ENCODE assay signal across 8 mouse cellular contexts in the genomic region with DNA sequence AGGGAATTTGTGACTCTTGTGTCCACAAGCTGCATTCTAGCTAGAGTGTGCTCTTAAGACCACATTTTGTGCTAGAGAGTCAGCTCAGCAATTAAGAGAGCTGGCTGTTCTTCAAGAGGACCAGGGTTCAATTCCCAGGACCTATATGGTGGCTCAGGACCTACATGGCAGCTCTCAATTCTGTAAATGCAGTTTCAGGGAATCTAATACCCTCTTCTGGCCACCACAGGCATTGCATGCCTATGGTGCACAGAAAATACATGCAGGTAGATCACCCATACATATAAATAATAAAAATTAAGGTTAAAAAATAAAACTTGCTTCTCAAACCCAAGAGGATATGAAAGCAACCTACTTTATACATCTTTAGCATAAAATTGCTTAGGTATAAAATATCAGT. TPM values are rescaled to one million over a fixed set of nuclear protein-coding genes. Genes with fewer than 3 reads are reported as not detected.
DNase-seq lines count a peak whose midpoint lies in the region; ATAC-seq lines count a peak whose summit lies in the region.
"Had no signal": no experiment of that assay in that cellular context is flagged by ENCODE, and none has a peak within 500 bp of the region (broad histone marks: within the 10 kb centered on the region; RNA-seq: fewer than 3 reads in every experiment).

No protein-coding gene starts in this region.

- ATAC-seq in megakaryocyte, adult 5-6 weeks (ENCODE audit: poor library complexity, severe bottlenecking), result peak; percentile 67

- DNase-seq in kidney, postnatal 10 days, result peak; percentile 29
- DNase-seq in kidney, adult 11 months, result no peak
- peak; percentile 42 for DNase-seq in CD4-positive, CD25-positive, alpha-beta regulatory T cell, adult 2 months (ENCODE audit: low read depth, low spot score)
- DNase-seq in NIH3T3 (ENCODE audit: low read depth), result peak; percentile 20
- DNase-seq in c-Kit-positive CD71-positive TER-119-positive erythroid progenitor cells, embryonic 14.5 days (ENCODE audit: low spot score), result no peak
- DNase-seq in frontal cortex, postnatal 14 days (ENCODE audit: low spot score in 2 of 2), result no peak
- DNase-seq: adrenal gland, postnatal 10 days had no signal

RNA-seq across cellular contexts. Expression of a gene that starts 45.5 kb away (rescaled TPM):
- total RNA-seq in megakaryocyte, adult 5-6 weeks (2015), result 33.0 and 37.6 TPM in 2 replicates
- 23.4 and 24.0 TPM in 2 replicates for total RNA-seq in megakaryocyte, adult 5-6 weeks (2017)

Comparison
In these comparisons a context has a peak if more than half of its experiments do, and no peak if none do; other contexts are left out.
1. DNase-seq: peak in kidney, postnatal 10 days (single experiment), CD4-positive, CD25-positive, alpha-beta regulatory T cell, adult 2 months (single experiment) and NIH3T3 (single experiment); none in kidney, adult 11 months (single experiment), c-Kit-positive CD71-positive TER-119-positive erythroid progenitor cells, embryonic 14.5 days (single experiment) and frontal cortex, postnatal 14 days (0 of 2).